Mouse (Mus musculus) thymus, adult 2 months (tissue): ENCODE measurements around the gene Afg1l. TPM values are rescaled to one million over a fixed set of nuclear protein-coding genes. Genes with fewer than 3 reads are reported as not detected.

Source experiments
- DNase-seq: peaks from one replicate; pipeline ENCODE4 v3.0.0; 2021
- H3K27ac ChIP-seq: fragments of 200-500 bp; 2 replicates; pipeline ENCODE4 v1.5.1; 2012; ENCODE audit warnings: low read length, control low read depth; ENCODE audit not compliant: control insufficient read depth, insufficient read depth
- H3K27me3 ChIP-seq: fragments of 200-500 bp; 2 replicates; pipeline ENCODE4 v1.6.1; 2012; ENCODE audit warnings: mild to moderate bottlenecking, low read length, moderate library complexity, mixed read lengths; ENCODE audit not compliant: control insufficient read depth, insufficient read depth
- H3K36me3 ChIP-seq: fragments of 200-500 bp; 2 replicates; pipeline ENCODE4 v1.6.1; 2012; ENCODE audit warnings: mild to moderate bottlenecking, low read length, moderate library complexity; ENCODE audit not compliant: control insufficient read depth, insufficient read depth
- H3K4me1 ChIP-seq: fragments of 200-500 bp; replicated peaks from 2 replicates; pipeline ENCODE4 v1.6.1; 2012; ENCODE audit warnings: low read length; ENCODE audit not compliant: control insufficient read depth, insufficient read depth
- H3K4me3 ChIP-seq: fragments of 200-500 bp; 2 replicates; pipeline ENCODE4 v1.5.1; 2012; ENCODE audit warnings: mild to moderate bottlenecking, low read length, control low read depth, moderate library complexity; ENCODE audit not compliant: control insufficient read depth, insufficient read depth
- CTCF ChIP-seq: fragments of 200-500 bp; IDR thresholded peaks from 2 replicates; pipeline ENCODE4 v1.5.1; 2012; ENCODE audit warnings: mild to moderate bottlenecking, control low read depth, low read length, moderate library complexity, borderline replicate concordance; ENCODE audit not compliant: control insufficient read depth, poor library complexity, insufficient read depth; ENCODE audit errors: extremely low read depth
- POLR2A ChIP-seq: fragments of 200-500 bp; IDR thresholded peaks from 2 replicates; pipeline ENCODE4 v1.6.1; 2012; ENCODE audit warnings: mild to moderate bottlenecking, low read length, control low read depth, moderate library complexity; ENCODE audit not compliant: control insufficient read depth, poor library complexity, insufficient read depth; ENCODE audit errors: extremely low read depth
- WGBS: fragments of 180-500 bp; shearing (Covaris S2); methylation state at CpG from one replicate; pipeline ENCODE4 v1.1.7; 2018; 5-methylcytosine and 5-hydroxymethylcytosine counted together
- polyA plus RNA-seq: library from polyadenylated mRNA; depleted of rRNA; stranded (reverse); fragments of >200 nt; gene quantifications from 2 replicates; pipeline ENCODE4 v1.2.3, GENCODE M21; 2012

Gene Afg1l
- polyA plus RNA-seq, 1 experiment = 3.7 TPM

GRCm38 (mm10) chr10:42417530-42418174, 60.7 kb downstream of the Afg1l start:
- H3K27ac ChIP-seq = no peak overlapping the region
- WGBS = 97% methylated on average over 10 of the region's 10 CpGs
- H3K27me3 ChIP-seq = no peaks in the 10 kb centered on the region

GRCm38 (mm10) chr10:42415821-42416470, 62.4 kb downstream of the Afg1l start:
- no peak overlapping the region for H3K27ac ChIP-seq
- no peaks in the 10 kb centered on the region for H3K36me3 ChIP-seq
- no peaks in the 10 kb centered on the region for H3K27me3 ChIP-seq
- 93% methylated on average over 4 of the region's 4 CpGs for WGBS
- TF ChIP-seq CTCF (no peak), POLR2A (no peak)
- DNase-seq = no peak
- no peak overlapping the region for H3K4me3 ChIP-seq
- no peaks in the 10 kb centered on the region for H3K4me1 ChIP-seq

More at GRCm38 (mm10) chr10:42417530-42418174, 60.7 kb downstream of the Afg1l start:
- H3K4me1 ChIP-seq = no peaks in the 10 kb centered on the region
- H3K4me3 ChIP-seq = no peak overlapping the region
- TF ChIP-seq CTCF (no peak), POLR2A (no peak)
- no peaks in the 10 kb centered on the region for H3K36me3 ChIP-seq
- no peak for DNase-seq

GRCm38 (mm10) chr10:42410748-42411537, 67.4 kb downstream of the Afg1l start:
- Histone ChIP-seq H3K4me3 (no peak overlapping the region), H3K4me1 (no peaks in the 10 kb centered on the region), H3K27me3 (no peaks in the 10 kb centered on the region), H3K36me3 (no peaks in the 10 kb centered on the region), H3K27ac (no peak overlapping the region)
- no peak for TF ChIP-seq CTCF
- TF ChIP-seq POLR2A = no peak
- 95% methylated on average over 6 of the region's 6 CpGs for WGBS
- DNase-seq = no peak

GRCm38 (mm10) chr10:42390436-42390835, 87.9 kb downstream of the Afg1l start:
- no peaks in the 10 kb centered on the region for H3K36me3 ChIP-seq
- no peaks in the 10 kb centered on the region for H3K4me1 ChIP-seq
- no peak overlapping the region for H3K27ac ChIP-seq
- TF ChIP-seq POLR2A = no peak
- no peak for TF ChIP-seq CTCF
- no peak for DNase-seq
- H3K4me3 ChIP-seq = no peak overlapping the region
- WGBS = 95% methylated on average over 11 of the region's 11 CpGs
- no peaks in the 10 kb centered on the region for H3K27me3 ChIP-seq

- Histone ChIP-seq H3K36me3 (no peaks in the 10 kb centered on the region), H3K27me3 (no peaks in the 10 kb centered on the region), H3K27ac (no peak overlapping the region), H3K4me1 (no peaks in the 10 kb centered on the region), H3K4me3 (no peak overlapping the region)
- no peak for DNase-seq
- TF ChIP-seq CTCF = no peak
- no peak for TF ChIP-seq POLR2A
Measured at GRCm38 (mm10) chr10:42388181-42388580, 90.2 kb downstream of the Afg1l start.

GRCm38 (mm10) chr10:42384946-42385644, 93.3 kb downstream of the Afg1l start:
- no peaks in the 10 kb centered on the region for H3K4me1 ChIP-seq
- DNase-seq = no peak
- 91% methylated on average over 13 of the region's 13 CpGs for WGBS
- no peaks in the 10 kb centered on the region for H3K36me3 ChIP-seq
- no peaks in the 10 kb centered on the region for H3K27me3 ChIP-seq
- H3K27ac ChIP-seq = no peak overlapping the region
- no peak overlapping the region for H3K4me3 ChIP-seq
- TF ChIP-seq CTCF = no peak
- TF ChIP-seq POLR2A = no peak
